Mouse (Mus musculus): ENCODE results near the gene Fam71a.
A peak's percentile ranks its signal among the peaks of the same experiment; 100 is the strongest.

The Fam71a gene

GRCm38 (mm10) chr1:191164717-191165116 is at the start of gene Fam71a:
Gene Fam71a (minus strand): TSS chr1:191164817.
- no peak for DNase-seq

GRCm38 (mm10) chr1:191211096-191211495 is 46.5 kb upstream of the Fam71a start:
- DNase-seq = no peak

GRCm38 (mm10) chr1:191205791-191206190 is 41.2 kb upstream of the Fam71a start:
- DNase-seq = no peak

- no peak for DNase-seq
These were observed 40.3 kb upstream of the Fam71a start for GRCm38 (mm10) chr1:191204876-191205275.

- no peak for DNase-seq
These were observed 38.9 kb upstream of the Fam71a start for GRCm38 (mm10) chr1:191203496-191203895.

- no peak for DNase-seq
These were observed 37.8 kb upstream of the Fam71a start for GRCm38 (mm10) chr1:191202208-191202952.

- no peak for DNase-seq
These were observed 36.4 kb upstream of the Fam71a start for GRCm38 (mm10) chr1:191200816-191201602.

GRCm38 (mm10) chr1:191197916-191198315 is 33.3 kb upstream of the Fam71a start:
- no peak for DNase-seq

GRCm38 (mm10) chr1:191196016-191196415 is 31.4 kb upstream of the Fam71a start:
- no peak for DNase-seq

GRCm38 (mm10) chr1:191193657-191194424 is 29.2 kb upstream of the Fam71a start:
- DNase-seq = no peak

GRCm38 (mm10) chr1:191192751-191193150 is 28.1 kb upstream of the Fam71a start:
- no peak for DNase-seq

- DNase-seq = no peak
These were observed 27.6 kb upstream of the Fam71a start for GRCm38 (mm10) chr1:191192213-191192612.

- no peak for DNase-seq
These were observed 25.2 kb upstream of the Fam71a start for GRCm38 (mm10) chr1:191189671-191190372.

GRCm38 (mm10) chr1:191186386-191186770 is 21.8 kb upstream of the Fam71a start:
- DNase-seq = no peak

GRCm38 (mm10) chr1:191185761-191186385 is 21.3 kb upstream of the Fam71a start:
- DNase-seq = no peak

GRCm38 (mm10) chr1:191184841-191185251 is 20.2 kb upstream of the Fam71a start:
- no peak for DNase-seq

GRCm38 (mm10) chr1:191184066-191184815 is 19.6 kb upstream of the Fam71a start:
- DNase-seq = peak; percentile 11

- DNase-seq = peak; percentile 82
These were observed 18.8 kb upstream of the Fam71a start for GRCm38 (mm10) chr1:191183163-191184065.

GRCm38 (mm10) chr1:191182431-191183162 is 18.0 kb upstream of the Fam71a start:
- peak; percentile 15 for DNase-seq

Measured in right cerebral cortex, postnatal 14 days (tissue).